Mouse (Mus musculus): ENCODE measurements around the gene Prdm16.

GRCm38 (mm10) chr4:154632800-154633764, 3.6 kb downstream of the Prdm16 start:
- TF ChIP-seq CTCF (IDR thresholded peaks at IDR 0.05; ENCODE audit: borderline replicate concordance, insufficient read depth, low read depth, low read length) (no peak), POLR2A (IDR thresholded peaks at IDR 0.05; ENCODE audit: borderline replicate concordance, insufficient read depth, low read length) (no peak)

All from cerebellum, adult 2 months (tissue).